Mouse (Mus musculus) neural tube, embryonic 11.5 days (tissue): ENCODE measurements around the gene Igfbp2. TPM values are rescaled to one million over a fixed set of nuclear protein-coding genes. Genes with fewer than 3 reads are reported as not detected.

Source experiments
- ATAC-seq: fragments of 200-750 bp; cut with Nextera tagmentation; 2 replicates; pipeline ENCODE4 v1.8.0; 2017; ENCODE audit warnings: moderate number of reproducible peaks, mild to moderate bottlenecking, moderate TSS enrichment, moderate library complexity; ENCODE audit not compliant: insufficient read depth, low FRiP score, low TSS enrichment
- DNase-seq: peaks from one replicate; pipeline ENCODE4 v3.0.0-alpha.2; 2015; ENCODE audit warnings: low spot score
- H3K27ac ChIP-seq: fragments of 300-500 bp; sonication (generic); 2 replicates; pipeline ENCODE4 v1.5.1; 2014; ENCODE audit warnings: low read depth, mild to moderate bottlenecking, low read length
- H3K27me3 ChIP-seq: fragments of 300-500 bp; sonication (generic); 2 replicates; pipeline ENCODE4 v1.6.1; 2014; ENCODE audit warnings: mild to moderate bottlenecking, low read length, mixed read lengths; ENCODE audit not compliant: control insufficient read depth, insufficient read depth
- H3K36me3 ChIP-seq: fragments of 300-500 bp; sonication (generic); 2 replicates; pipeline ENCODE4 v1.6.1; 2014; ENCODE audit warnings: mild to moderate bottlenecking, low read length, moderate library complexity, mixed read lengths; ENCODE audit not compliant: control insufficient read depth, insufficient read depth
- H3K4me1 ChIP-seq: fragments of 300-500 bp; sonication (generic); 2 replicates; pipeline ENCODE4 v1.6.1; 2014; ENCODE audit warnings: low read length, mixed read lengths; ENCODE audit not compliant: control insufficient read depth, insufficient read depth
- H3K4me2 ChIP-seq: fragments of 300-500 bp; sonication (generic); 2 replicates; pipeline ENCODE4 v1.6.1; 2014; ENCODE audit warnings: low read depth, mild to moderate bottlenecking, moderate library complexity
- H3K4me3 ChIP-seq: fragments of 300-500 bp; sonication (generic); 2 replicates; pipeline ENCODE4 v1.5.1; 2014; ENCODE audit warnings: low read depth, low read length
- H3K9ac ChIP-seq: fragments of 300-500 bp; sonication (generic); 2 replicates; pipeline ENCODE4 v1.6.1; 2014; ENCODE audit warnings: mild to moderate bottlenecking, low read length
- H3K9me3 ChIP-seq: fragments of 300-500 bp; sonication (generic); 2 replicates; pipeline ENCODE4 v1.6.1; 2016; ENCODE audit warnings: low read length; ENCODE audit not compliant: control insufficient read depth
- WGBS: fragments of 180-500 bp; shearing (Covaris S2); extraction: QIAGEN DNeasy Blood & Tissue Kit; methylation state at CpG from one replicate; pipeline ENCODE4 v1.1.7; 2014; 5-methylcytosine and 5-hydroxymethylcytosine counted together
- polyA plus RNA-seq: library from polyadenylated mRNA; unstranded; fragments of >200 nt; fragmentation: Nextera tagmentation; extraction: Ambion mirVana; gene quantifications from 2 replicates; pipeline ENCODE4 v1.2.1, GENCODE M21; 2014

Igfbp2 gene
- polyA plus RNA-seq, 1 experiment from 2014 or later: 422 TPM

GRCm38 (mm10) chr1:72854337-72855237, 30.3 kb downstream of the Igfbp2 start:
- H3K9ac ChIP-seq: no peak overlapping the region
- H3K27me3 ChIP-seq: no peaks in the 10 kb centered on the region
- 57% methylated on average over 10 of the region's 10 CpGs for WGBS
- H3K4me2 ChIP-seq: no peak overlapping the region
- H3K27ac ChIP-seq: no peak overlapping the region
- H3K4me3 ChIP-seq: no peak overlapping the region
- ATAC-seq (no peak), DNase-seq (peak; percentile 61)
- H3K9me3 ChIP-seq: no peaks in the 10 kb centered on the region
- peaks cover 7% of the 10 kb centered on the region for H3K36me3 ChIP-seq
- no peaks in the 10 kb centered on the region for H3K4me1 ChIP-seq

DNA sequence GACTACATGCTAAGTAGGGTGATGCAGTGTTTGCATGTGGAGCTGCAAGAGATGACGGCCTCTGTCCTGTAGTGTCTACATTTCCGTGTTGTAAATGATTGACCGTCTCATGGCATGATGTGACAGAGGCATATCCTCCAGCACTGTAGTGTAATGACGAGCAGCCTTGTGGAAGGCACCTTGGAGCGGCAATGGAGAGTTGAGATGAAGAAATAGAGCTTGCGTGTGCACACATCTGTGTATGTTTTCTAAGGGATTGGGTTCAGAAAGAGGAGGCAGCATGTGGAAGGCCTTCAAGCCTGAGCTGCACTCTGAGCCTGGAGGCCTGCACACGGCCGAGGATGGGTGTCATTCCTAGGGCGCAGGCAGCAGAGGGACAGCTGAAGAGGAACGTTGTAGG, 31.4 kb downstream of the Igfbp2 start:
- no peaks in the 10 kb centered on the region for H3K4me1 ChIP-seq
- no peaks in the 10 kb centered on the region for H3K9me3 ChIP-seq
- H3K36me3 ChIP-seq: peaks cover 5% of the 10 kb centered on the region
- ATAC-seq (no peak), DNase-seq (no peak)
- H3K27me3 ChIP-seq: no peaks in the 10 kb centered on the region
- H3K4me3 ChIP-seq: no peak overlapping the region
- H3K4me2 ChIP-seq: no peak overlapping the region
- 89% methylated on average over 10 of the region's 10 CpGs for WGBS
- no peak overlapping the region for H3K27ac ChIP-seq
- no peak overlapping the region for H3K9ac ChIP-seq

- ATAC-seq (no peak), DNase-seq (no peak)
- no peak overlapping the region for H3K4me3 ChIP-seq
- H3K27ac ChIP-seq: no peak overlapping the region
- peaks cover 5% of the 10 kb centered on the region for H3K36me3 ChIP-seq
- no peak overlapping the region for H3K4me2 ChIP-seq
- 84% methylated on average over 19 of the region's 19 CpGs for WGBS
- H3K27me3 ChIP-seq: no peaks in the 10 kb centered on the region
- no peaks in the 10 kb centered on the region for H3K4me1 ChIP-seq
- no peak overlapping the region for H3K9ac ChIP-seq
- no peaks in the 10 kb centered on the region for H3K9me3 ChIP-seq
These were observed 32.1 kb downstream of the Igfbp2 start for GRCm38 (mm10) chr1:72856209-72856909.

- DNase-seq: no peak
- WGBS: 87% methylated on average over 7 of the region's 7 CpGs
- H3K9ac ChIP-seq: no peak overlapping the region
- no peak overlapping the region for H3K4me3 ChIP-seq
- H3K9me3 ChIP-seq: no peaks in the 10 kb centered on the region
- H3K4me1 ChIP-seq: no peaks in the 10 kb centered on the region
- no peak overlapping the region for H3K27ac ChIP-seq
- H3K27me3 ChIP-seq: no peaks in the 10 kb centered on the region
- no peak overlapping the region for H3K4me2 ChIP-seq
- peaks cover 2% of the 10 kb centered on the region for H3K36me3 ChIP-seq
- ATAC-seq: no peak
These were observed 32.8 kb downstream of the Igfbp2 start for GRCm38 (mm10) chr1:72857142-72857541.

GRCm38 (mm10) chr1:72857631-72858030, 33.3 kb downstream of the Igfbp2 start:
- H3K4me3 ChIP-seq: no peak overlapping the region
- no peak for ATAC-seq
- WGBS: 82% methylated on average over 5 of the region's 5 CpGs
- H3K4me1 ChIP-seq: no peaks in the 10 kb centered on the region
- no peaks in the 10 kb centered on the region for H3K36me3 ChIP-seq
- DNase-seq: no peak
- H3K9ac ChIP-seq: no peak overlapping the region
- no peaks in the 10 kb centered on the region for H3K9me3 ChIP-seq
- no peak overlapping the region for H3K27ac ChIP-seq
- H3K27me3 ChIP-seq: no peaks in the 10 kb centered on the region
- no peak overlapping the region for H3K4me2 ChIP-seq

DNA sequence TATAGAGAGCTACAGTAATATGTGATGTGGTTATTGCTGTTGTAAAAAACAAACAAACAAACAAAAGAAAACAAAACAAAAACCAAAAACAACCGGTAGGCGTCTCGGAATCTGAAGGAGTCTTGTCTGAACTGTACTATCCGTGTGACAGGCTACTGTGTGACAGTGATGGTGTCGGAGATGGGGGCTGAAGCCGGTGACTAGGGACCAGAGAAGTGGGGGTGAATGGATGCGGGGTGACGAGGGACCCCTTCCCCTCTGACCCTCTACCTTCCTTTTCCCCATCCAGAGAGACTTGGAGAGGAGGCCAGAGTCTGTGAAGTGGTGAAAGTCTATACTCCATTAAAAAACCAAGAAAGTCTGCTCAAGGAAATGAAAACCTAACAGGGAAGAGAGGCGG, 34.0 kb downstream of the Igfbp2 start:
- Histone ChIP-seq H3K9me3 (no peaks in the 10 kb centered on the region), H3K4me1 (no peaks in the 10 kb centered on the region), H3K27ac (no peak overlapping the region), H3K36me3 (no peaks in the 10 kb centered on the region; the same call in 1 of the 2 replicates), H3K9ac (no peak overlapping the region), H3K4me3 (no peak overlapping the region), H3K27me3 (no peaks in the 10 kb centered on the region), H3K4me2 (no peak overlapping the region)
- 88% methylated on average over 9 of the region's 9 CpGs for WGBS
- DNase-seq (no peak), ATAC-seq (no peak)

GRCm38 (mm10) chr1:72858874-72859273, 34.6 kb downstream of the Igfbp2 start:
- H3K27me3 ChIP-seq: no peaks in the 10 kb centered on the region
- DNase-seq (peak; percentile 53), ATAC-seq (peak; percentile 63)
- H3K4me2 ChIP-seq: no peak overlapping the region
- no peak overlapping the region for H3K27ac ChIP-seq
- 39% methylated on average over 5 of the region's 5 CpGs for WGBS
- H3K4me3 ChIP-seq: no peak overlapping the region
- no peak overlapping the region for H3K9ac ChIP-seq
- no peaks in the 10 kb centered on the region; the same call in 1 of the 2 replicates for H3K36me3 ChIP-seq
- H3K9me3 ChIP-seq: no peaks in the 10 kb centered on the region
- H3K4me1 ChIP-seq: no peaks in the 10 kb centered on the region

- ATAC-seq (no peak), DNase-seq (no peak)
- no peak overlapping the region for H3K9ac ChIP-seq
- H3K9me3 ChIP-seq: no peaks in the 10 kb centered on the region
- no peak overlapping the region for H3K4me3 ChIP-seq
- H3K27me3 ChIP-seq: no peaks in the 10 kb centered on the region
- no peaks in the 10 kb centered on the region; the same call in 1 of the 2 replicates for H3K36me3 ChIP-seq
- no peak overlapping the region for H3K27ac ChIP-seq
- H3K4me2 ChIP-seq: no peak overlapping the region
- H3K4me1 ChIP-seq: no peaks in the 10 kb centered on the region
- WGBS: 92% methylated on average over 9 of the region's 9 CpGs
These were observed 35.7 kb downstream of the Igfbp2 start for GRCm38 (mm10) chr1:72859963-72860362.
